8 mouse cellular contexts compared by ENCODE assay signal in genomic region chr4:133841035-133841434, GRCm38 (mm10). TPM values are rescaled to one million over a fixed set of nuclear protein-coding genes. Genes with fewer than 3 reads are reported as not detected.
A peak's percentile ranks its signal among the peaks of the same experiment; 100 is the strongest.
DNase-seq lines count a peak whose midpoint lies in the region.

No protein-coding gene starts in this region.

- peak; percentile 22 for DNase-seq in adrenal gland, postnatal 10 days
- no peak for DNase-seq in adrenal gland, adult 8-10 months
- DNase-seq in 416B (ENCODE audit: low read depth) (peak; percentile 96), MN1 (ENCODE audit: low spot score) (no peak)
- DNase-seq in induced T-regulatory cell, adult 2 months (ENCODE audit: low read depth) = peak; percentile 97
- peak; percentile 88 for DNase-seq in naive thymus-derived CD4-positive, alpha-beta T cell, adult 2 months (ENCODE audit: low read depth)
- no peak for DNase-seq in layer of hippocampus, postnatal 25 days (ENCODE audit: extremely low spot score in 1 of 2, low spot score in 1 of 2)
- DNase-seq in retina, postnatal 1 day = no peak

RNA-seq across cellular contexts. Expression of gene Rps6ka1, which starts 46.6 kb away (rescaled TPM):
- 10 to 100 TPM; 19.6 to 19.9 TPM for total RNA-seq in adrenal gland, postnatal 10 days (2021)
- total RNA-seq in adrenal gland, adult 8-10 months (2022) = 10 to 100 TPM; 16.4 to 25.7 (median 22.8) TPM
- total RNA-seq in layer of hippocampus, postnatal 25 days (2021) = 10 to 100 TPM; 11.4 to 12.7 TPM

Comparison
In these comparisons a context has a peak if more than half of its experiments do, and no peak if none do; other contexts are left out.
1. DNase-seq: peak in adrenal gland, postnatal 10 days (single experiment), 416B (single experiment), induced T-regulatory cell, adult 2 months (single experiment) and naive thymus-derived CD4-positive, alpha-beta T cell, adult 2 months (single experiment); none in adrenal gland, adult 8-10 months (single experiment), MN1 (single experiment), layer of hippocampus, postnatal 25 days (0 of 2) and retina, postnatal 1 day (single experiment).